Mouse (Mus musculus): ENCODE measurements around the gene Snrk.

DNA sequence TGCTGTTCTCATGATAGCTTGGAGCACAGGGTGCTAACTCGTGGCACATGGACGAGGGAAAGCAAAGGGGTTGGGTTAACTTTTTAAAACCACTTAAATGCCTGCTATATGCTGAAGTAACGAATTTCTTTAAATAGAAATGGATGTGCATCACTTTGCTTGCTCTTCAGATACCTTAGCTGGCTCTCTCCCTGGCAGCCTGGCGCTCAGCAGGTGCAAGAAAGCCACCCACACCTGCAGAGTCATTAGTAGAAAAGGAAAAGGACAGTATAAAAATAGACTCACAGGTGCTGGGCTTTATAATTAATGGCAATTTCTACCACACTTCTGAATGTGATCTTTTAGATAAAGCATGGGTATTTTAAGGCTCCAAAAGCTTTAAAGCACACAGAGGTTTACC, 91.2 kb downstream of the Snrk start:
- no peak for TF ChIP-seq CTCF (IDR thresholded peaks at IDR 0.05)
- no peak for TF ChIP-seq EP300 (IDR thresholded peaks at IDR 0.05)
